Mouse (Mus musculus) bone marrow macrophage, adult 2 months (primary cell): ENCODE data around the gene Zfp654.

Experiments
- CTCF ChIP-seq: IDR thresholded peaks from 2 replicates; pipeline ENCODE4 v1.5.1; 2012; ENCODE audit warnings: low read depth, mild to moderate bottlenecking, low read length, moderate library complexity
- POLR2A ChIP-seq: IDR thresholded peaks from 2 replicates; pipeline ENCODE4 v1.6.1; 2012; ENCODE audit warnings: mild to moderate bottlenecking, low read depth, low read length, borderline replicate concordance

GRCm38 (mm10) chr16:64775516-64775915, 75.9 kb downstream of the Zfp654 start:
- no peak for TF ChIP-seq CTCF
- TF ChIP-seq POLR2A = no peak
